Mouse (Mus musculus): ENCODE measurements around the gene Cdk2ap2. TPM values are rescaled to one million over a fixed set of nuclear protein-coding genes. Genes with fewer than 3 reads are reported as not detected.
A peak's percentile ranks its signal among the peaks of the same experiment; 100 is the strongest.

Cdk2ap2 gene
- total and polyA plus RNA-seq, 3 experiments = 25.4 to 60.2 (median 40.9) TPM

DNA sequence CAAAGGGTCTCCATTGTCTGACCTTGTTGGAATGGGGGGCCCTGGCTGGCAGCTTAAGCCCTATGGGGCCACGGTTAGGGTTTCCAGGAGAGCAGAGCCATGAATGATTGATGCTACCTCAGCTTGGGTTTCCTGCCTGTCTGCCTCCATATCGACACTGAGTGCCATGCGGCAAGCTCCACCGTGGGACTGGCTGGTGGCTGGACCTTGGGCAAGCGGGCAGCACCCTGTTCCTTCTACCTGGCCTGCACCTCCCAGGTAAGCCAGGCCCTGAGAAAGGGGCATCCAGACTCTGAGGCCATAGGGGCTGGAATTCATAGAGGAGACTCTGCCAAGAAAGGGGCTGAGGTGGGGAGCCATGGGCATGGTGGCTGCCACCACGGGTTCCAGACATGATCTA lies 43.2 kb downstream of the Cdk2ap2 start:
- peaks cover 18% of the 10 kb centered on the region for H3K4me1 ChIP-seq (ENCODE audit: insufficient read depth, low read depth, low read length)
- TF ChIP-seq CTCF (IDR thresholded peaks at IDR 0.05; ENCODE audit: low read depth, low read length) (no peak), POLR2AphosphoS5 (IDR thresholded peaks at IDR 0.05; ENCODE audit: insufficient replicate concordance, low read depth, low read length) (no peak), GATA1 (IDR thresholded peaks at IDR 0.05; ENCODE audit: borderline replicate concordance, low read length) (no peak), TAL1 (conservative IDR thresholded peaks at IDR 0.05; ENCODE audit: low read depth, low read length) (no peak), GATA2 (IDR thresholded peaks at IDR 0.05; ENCODE audit: borderline replicate concordance, low read depth, low read length) (no peak)

DNA sequence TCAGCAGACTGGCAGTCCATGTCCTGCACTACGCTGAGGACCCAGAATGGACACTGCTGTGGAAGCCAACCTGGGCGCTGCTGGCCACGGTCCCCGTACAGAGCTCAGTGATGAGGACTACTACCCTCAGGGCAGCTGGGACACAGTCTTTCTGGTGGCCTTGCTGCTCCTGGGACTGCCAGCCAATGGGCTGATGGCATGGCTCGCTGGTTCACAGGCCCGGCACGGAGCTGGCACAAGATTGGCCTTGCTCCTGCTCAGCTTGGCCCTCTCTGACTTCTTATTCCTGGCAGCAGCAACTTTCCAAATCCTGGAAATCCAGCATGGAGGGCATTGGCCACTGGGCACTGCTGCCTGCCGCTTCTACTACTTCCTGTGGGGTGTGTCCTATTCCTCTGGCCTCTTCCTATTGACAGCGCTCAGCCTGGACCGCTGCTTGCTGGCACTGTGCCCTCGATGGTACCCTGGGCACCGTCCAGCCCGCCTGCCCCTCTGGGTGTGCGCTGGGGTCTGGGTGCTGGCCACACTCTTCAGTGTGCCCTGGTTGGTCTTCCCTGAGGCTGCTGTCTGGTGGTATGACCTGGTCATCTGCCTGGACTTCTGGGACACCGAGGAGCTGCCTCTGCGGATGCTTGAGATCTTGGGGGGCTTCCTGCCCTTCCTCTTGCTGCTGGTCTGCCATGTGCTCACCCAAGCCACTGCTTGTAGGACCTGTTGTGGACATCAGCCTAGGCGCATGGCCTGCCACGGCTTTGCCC lies 45.6 kb downstream of the Cdk2ap2 start:
- DNase-seq (ENCODE audit: low spot score) (no peak), ATAC-seq (ENCODE audit: extremely low read depth, insufficient number of reproducible peaks, low FRiP score, poor library complexity, severe bottlenecking) (no peak)
- Histone ChIP-seq H3K27me3 (ENCODE audit: insufficient read depth, low read length) (peaks cover 52% of the 10 kb centered on the region), H3K4me1 (ENCODE audit: insufficient read depth, low read depth, low read length) (peaks cover 15% of the 10 kb centered on the region), H3K9me3 (replicated peaks) (no peaks in the 10 kb centered on the region), H3K4me3 (ENCODE audit: low read depth, low read length) (0 out of 2 replicates have a peak overlapping the region, but pooled peaks have one; percentile 5), H3K36me3 (replicated peaks) (no peaks in the 10 kb centered on the region)
- no peak for TF ChIP-seq TAL1 (conservative IDR thresholded peaks at IDR 0.05; ENCODE audit: low read depth, low read length)
- no peak for TF ChIP-seq CTCF (IDR thresholded peaks at IDR 0.05; ENCODE audit: low read depth, low read length)
- TF ChIP-seq POLR2AphosphoS5 (IDR thresholded peaks at IDR 0.05; ENCODE audit: insufficient replicate concordance, low read depth, low read length) = no peak
- no peak for TF ChIP-seq GATA1 (IDR thresholded peaks at IDR 0.05; ENCODE audit: borderline replicate concordance, low read length)
- no peak for TF ChIP-seq GATA2 (IDR thresholded peaks at IDR 0.05; ENCODE audit: borderline replicate concordance, low read depth, low read length)

More for the DNA sequence above, 43.2 kb downstream of the Cdk2ap2 start:
- Histone ChIP-seq H3K9me3 (replicated peaks) (no peaks in the 10 kb centered on the region), H3K4me3 (ENCODE audit: low read depth, low read length) (no peak overlapping the region), H3K27me3 (ENCODE audit: insufficient read depth, low read length) (peaks cover 59% of the 10 kb centered on the region), H3K36me3 (replicated peaks) (no peaks in the 10 kb centered on the region)
- DNase-seq (ENCODE audit: low spot score) = no peak
- ATAC-seq (ENCODE audit: extremely low read depth, insufficient number of reproducible peaks, low FRiP score, poor library complexity, severe bottlenecking) = no peak

DNA sequence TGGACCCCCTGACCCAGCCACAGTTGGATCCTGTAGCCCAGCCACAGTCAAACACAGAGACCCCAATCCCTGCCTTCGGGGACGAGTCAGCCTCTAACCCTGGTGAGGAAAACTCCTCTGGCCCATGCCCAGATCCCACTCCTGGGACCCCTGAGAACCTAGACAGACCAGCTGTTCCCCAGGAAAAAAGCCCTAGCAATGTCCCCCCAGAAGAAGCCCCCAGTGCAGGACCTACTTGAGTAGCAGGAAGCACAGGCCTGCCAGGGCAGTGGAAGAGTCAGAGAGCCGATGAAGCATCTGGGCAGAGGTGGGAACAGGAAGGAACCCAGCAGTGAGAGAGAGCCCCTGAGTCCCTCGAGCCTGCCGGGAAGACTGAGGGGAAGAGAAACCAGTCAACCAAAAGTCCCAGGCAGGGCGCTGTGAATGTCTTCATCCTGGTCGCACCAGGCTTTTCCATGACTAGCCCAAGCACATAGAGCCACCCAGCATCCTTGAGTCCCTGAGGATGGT lies 46.8 kb downstream of the Cdk2ap2 start, which contains the start of gene Cabp4:
Cabp4 (minus strand) TSS at position 275 of the 510 bp plus-strand sequence.
- no peak for ATAC-seq (ENCODE audit: extremely low read depth, insufficient number of reproducible peaks, low FRiP score, poor library complexity, severe bottlenecking)
- Histone ChIP-seq H3K9me3 (replicated peaks) (no peaks in the 10 kb centered on the region), H3K4me3 (ENCODE audit: low read depth, low read length) (no peak within 1 kb of the TSS), H3K4me1 (ENCODE audit: insufficient read depth, low read depth, low read length) (peaks cover 20% of the 10 kb centered on the region), H3K36me3 (replicated peaks) (no peaks in the 10 kb centered on the region), H3K27me3 (ENCODE audit: insufficient read depth, low read length) (peaks cover 46% of the 10 kb centered on the region)
- no peak for TF ChIP-seq POLR2AphosphoS5 (IDR thresholded peaks at IDR 0.05; ENCODE audit: insufficient replicate concordance, low read depth, low read length)
- no peak for TF ChIP-seq GATA1 (IDR thresholded peaks at IDR 0.05; ENCODE audit: borderline replicate concordance, low read length)
- no peak for TF ChIP-seq GATA2 (IDR thresholded peaks at IDR 0.05; ENCODE audit: borderline replicate concordance, low read depth, low read length)
- TF ChIP-seq CTCF (IDR thresholded peaks at IDR 0.05; ENCODE audit: low read depth, low read length) = no peak
- no peak for TF ChIP-seq TAL1 (conservative IDR thresholded peaks at IDR 0.05; ENCODE audit: low read depth, low read length)
- DNase-seq (ENCODE audit: low spot score) = no peak

- H3K36me3 ChIP-seq (replicated peaks) = peaks cover 8% of the 10 kb centered on the region
- H3K4me1 ChIP-seq (ENCODE audit: insufficient read depth, low read depth, low read length) = peaks cover 30% of the 10 kb centered on the region
- ATAC-seq (ENCODE audit: extremely low read depth, insufficient number of reproducible peaks, low FRiP score, poor library complexity, severe bottlenecking) (no peak), DNase-seq (ENCODE audit: low spot score) (no peak)
- H3K9me3 ChIP-seq (replicated peaks) = no peaks in the 10 kb centered on the region
- H3K4me3 ChIP-seq (ENCODE audit: low read depth, low read length) = no peak overlapping the region
- TF ChIP-seq GATA2 (IDR thresholded peaks at IDR 0.05; ENCODE audit: borderline replicate concordance, low read depth, low read length) = no peak
- no peak for TF ChIP-seq POLR2AphosphoS5 (IDR thresholded peaks at IDR 0.05; ENCODE audit: insufficient replicate concordance, low read depth, low read length)
- no peak for TF ChIP-seq TAL1 (conservative IDR thresholded peaks at IDR 0.05; ENCODE audit: low read depth, low read length)
- TF ChIP-seq GATA1 (IDR thresholded peaks at IDR 0.05; ENCODE audit: borderline replicate concordance, low read length) = no peak
- no peak for TF ChIP-seq CTCF (IDR thresholded peaks at IDR 0.05; ENCODE audit: low read depth, low read length)
- H3K27me3 ChIP-seq (ENCODE audit: insufficient read depth, low read length) = peaks cover 38% of the 10 kb centered on the region
Measured at GRCm38 (mm10) chr19:4144550-4145498, 47.8 kb downstream of the Cdk2ap2 start.

- Histone ChIP-seq H3K27me3 (ENCODE audit: insufficient read depth, low read length) (peaks cover 27% of the 10 kb centered on the region), H3K36me3 (replicated peaks) (peaks cover 19% of the 10 kb centered on the region), H3K4me3 (ENCODE audit: low read depth, low read length) (no peak overlapping the region), H3K9me3 (replicated peaks) (no peaks in the 10 kb centered on the region), H3K4me1 (ENCODE audit: insufficient read depth, low read depth, low read length) (peaks cover 42% of the 10 kb centered on the region)
- DNase-seq (ENCODE audit: low spot score) (no peak), ATAC-seq (ENCODE audit: extremely low read depth, insufficient number of reproducible peaks, low FRiP score, poor library complexity, severe bottlenecking) (no peak)
- no peak for TF ChIP-seq POLR2AphosphoS5 (IDR thresholded peaks at IDR 0.05; ENCODE audit: insufficient replicate concordance, low read depth, low read length)
- TF ChIP-seq GATA2 (IDR thresholded peaks at IDR 0.05; ENCODE audit: borderline replicate concordance, low read depth, low read length) = no peak
- TF ChIP-seq TAL1 (conservative IDR thresholded peaks at IDR 0.05; ENCODE audit: low read depth, low read length) = no peak
- no peak for TF ChIP-seq CTCF (IDR thresholded peaks at IDR 0.05; ENCODE audit: low read depth, low read length)
- no peak for TF ChIP-seq GATA1 (IDR thresholded peaks at IDR 0.05; ENCODE audit: borderline replicate concordance, low read length)
Measured at GRCm38 (mm10) chr19:4145936-4146335, 49.0 kb downstream of the Cdk2ap2 start.
